In the genomic region with DNA sequence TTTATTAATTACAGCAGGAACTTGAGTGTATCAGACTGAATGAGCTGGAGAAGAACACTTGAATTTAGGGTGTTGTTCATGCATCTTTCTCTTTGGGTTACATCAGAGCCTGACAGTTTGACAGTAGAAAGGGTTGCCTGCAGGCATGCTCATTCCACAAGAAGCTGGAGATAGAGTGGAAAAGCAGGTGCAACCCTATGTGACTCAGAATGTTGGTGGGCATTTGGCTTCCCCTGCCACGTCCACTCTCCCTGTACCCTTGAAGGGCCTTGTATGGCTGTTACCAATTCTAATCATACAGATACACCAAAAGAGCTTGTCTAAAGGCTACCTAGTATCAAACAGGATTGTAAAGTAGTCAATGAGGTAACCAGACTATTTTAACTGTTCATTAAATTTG, we compare ENCODE assay signal across 9 mouse cellular contexts.
DNase-seq lines count a peak whose midpoint lies in the region; ATAC-seq and TF ChIP-seq lines count a peak whose summit lies in the region.
"Had no signal": no experiment of that assay in that cellular context is flagged by ENCODE, and none has a peak within 500 bp of the region (broad histone marks: within the 10 kb centered on the region; RNA-seq: fewer than 3 reads in every experiment).

No protein-coding gene starts in this region.

- peaks cover 92% of the 10 kb centered on the region for H3K4me1 ChIP-seq in heart, embryonic 12.5 days (replicated peaks)
- H3K4me1 ChIP-seq in limb, embryonic 15.5 days, result peaks cover 20% of the 10 kb centered on the region; the same call in 1 of the 2 replicates
- no peaks in the 10 kb centered on the region for H3K4me1 ChIP-seq in limb, embryonic 10.5 days
- peaks cover 66 to 70% of the 10 kb centered on the region in 2 experiments for H3K4me1 ChIP-seq in liver, embryonic 14.5 days (replicated peaks; ENCODE audit: control insufficient read depth in 2 of 2, insufficient read depth in 2 of 2, low read length in 1 of 2)

- intact Hi-C loops in left cerebral cortex, postnatal 10 days (cut with DNase I), result no loop called here

- H3K9ac ChIP-seq in heart, embryonic 12.5 days, result peak overlapping the region; percentile 64
- H3K9ac ChIP-seq in limb, embryonic 15.5 days, result no peak overlapping the region
- H3K9ac ChIP-seq in liver, embryonic 14.5 days (replicated peaks), result no peak overlapping the region
- H3K9ac ChIP-seq: forebrain, postnatal 0 days had no signal

- H3K27me3 ChIP-seq in heart, embryonic 12.5 days (replicated peaks), result no peaks in the 10 kb centered on the region
- H3K27me3 ChIP-seq in limb, embryonic 15.5 days, result no peaks in the 10 kb centered on the region
- H3K27me3 ChIP-seq in limb, embryonic 10.5 days (ENCODE audit: low read depth, poor library complexity, severe bottlenecking), result no peaks in the 10 kb centered on the region
- H3K27me3 ChIP-seq in liver, embryonic 14.5 days (ENCODE audit: control insufficient read depth, insufficient read depth, low read length), result no peaks in the 10 kb centered on the region

- H3K4me3 ChIP-seq in heart, embryonic 12.5 days, result no peak overlapping the region
- no peak overlapping the region for H3K4me3 ChIP-seq in limb, embryonic 15.5 days
- H3K4me3 ChIP-seq in limb, embryonic 10.5 days, result no peak overlapping the region
- no peak overlapping the region for H3K4me3 ChIP-seq in liver, embryonic 14.5 days (ENCODE audit: insufficient read depth in 1 of 2, low read depth in 2 of 2, low read length in 2 of 2)

- H3K9me3 ChIP-seq in heart, embryonic 12.5 days (replicated peaks), result no peaks in the 10 kb centered on the region
- H3K9me3 ChIP-seq in limb, embryonic 15.5 days, result no peaks in the 10 kb centered on the region
- H3K9me3 ChIP-seq in limb, embryonic 10.5 days (replicated peaks), result no peaks in the 10 kb centered on the region
- H3K9me3 ChIP-seq in liver, embryonic 14.5 days (ENCODE audit: control insufficient read depth, low read length), result no peaks in the 10 kb centered on the region

- peak overlapping the region; percentile 91 for H3K27ac ChIP-seq in heart, embryonic 12.5 days (ENCODE audit: poor library complexity, severe bottlenecking)
- peak overlapping the region; percentile 44 for H3K27ac ChIP-seq in limb, embryonic 15.5 days
- no peak overlapping the region for H3K27ac ChIP-seq in limb, embryonic 10.5 days
- H3K27ac ChIP-seq in liver, embryonic 14.5 days, result peak overlapping the region; percentile 59; the same call in 1 of the 2 replicates

- TF ChIP-seq CTCF in liver, embryonic 14.5 days (IDR thresholded peaks at IDR 0.05; ENCODE audit: low read depth), result no peak

- H3K36me3 ChIP-seq in heart, embryonic 12.5 days, result peaks cover 21% of the 10 kb centered on the region
- H3K36me3 ChIP-seq in limb, embryonic 15.5 days, result peaks cover 15% of the 10 kb centered on the region
- peaks cover 30% of the 10 kb centered on the region for H3K36me3 ChIP-seq in limb, embryonic 10.5 days
- H3K36me3 ChIP-seq in liver, embryonic 14.5 days (replicated peaks; ENCODE audit: control insufficient read depth, insufficient read depth, low read depth), result no peaks in the 10 kb centered on the region

- WGBS in heart, embryonic 12.5 days, result 44% methylated on average over 1 of the region's 1 CpGs
- WGBS in limb, embryonic 15.5 days, result 63% methylated on average over 1 of the region's 1 CpGs
- WGBS in limb, embryonic 10.5 days, result 77% methylated on average over 1 of the region's 1 CpGs
- 66% methylated on average over 1 of the region's 1 CpGs for WGBS in liver, embryonic 14.5 days (ENCODE audit: insufficient replicate concordance)

- no peak for ATAC-seq in heart, embryonic 12.5 days (ENCODE audit: insufficient number of reproducible peaks, low FRiP score)
- ATAC-seq in limb, embryonic 15.5 days (ENCODE audit: insufficient number of reproducible peaks, low FRiP score, low TSS enrichment, low read depth), result no peak
- ATAC-seq in liver, embryonic 14.5 days (ENCODE audit: insufficient read depth), result no peak

- TF ChIP-seq EP300 in liver, embryonic 14.5 days (IDR thresholded peaks at IDR 0.05; ENCODE audit: low read depth), result no peak

- peak overlapping the region; percentile 14; the same call in 1 of the 2 replicates for H3K4me2 ChIP-seq in heart, embryonic 12.5 days
- H3K4me2 ChIP-seq in limb, embryonic 15.5 days, result no peak overlapping the region
- H3K4me2 ChIP-seq in liver, embryonic 14.5 days (ENCODE audit: low read depth), result no peak overlapping the region

- no peak for DNase-seq in heart, postnatal 4 days
- no peak for DNase-seq in limb, embryonic 10.5 days (ENCODE audit: low spot score)
- DNase-seq in Muller cell, postnatal 12 days (ENCODE audit: inconsistent ontology term), result peak; percentile 40
- DNase-seq in liver, embryonic 14.5 days (ENCODE audit: low read depth in 3 of 3, low spot score in 3 of 3), result no peak
- DNase-seq in left cerebral cortex, postnatal 10 days (ENCODE audit: extremely low spot score in 1 of 2, low spot score in 2 of 2), result no peak
- DNase-seq in left cerebral cortex, adult 9 months (ENCODE audit: low spot score in 2 of 2), result no peak
